Mouse (Mus musculus) CH12.LX (cell line): Measurements from ENCODE around the gene Vmn1r237. TPM values are rescaled to one million over a fixed set of nuclear protein-coding genes. Genes with fewer than 3 reads are reported as not detected.

ENCODE experiments used
- DNase-seq: peaks from one replicate; pipeline ENCODE4 v3.0.0-alpha.2; 2013; ENCODE audit errors: extremely low read depth
- H3K27ac ChIP-seq: 2 replicates; pipeline ENCODE4 v1.5.1; 2012; ENCODE audit warnings: low read depth, mild to moderate bottlenecking, control low read depth, moderate library complexity; ENCODE audit not compliant: insufficient read depth
- H3K27me3 ChIP-seq: replicated peaks from 2 replicates; pipeline ENCODE3; 2012; ENCODE audit warnings: inconsistent platforms
- H3K36me3 ChIP-seq, 2 experiments: replicated peaks in 1 of 2; 2 replicates each; pipeline versions ENCODE3 to v1.6.1; 2012; ENCODE audit warnings: inconsistent platforms in 1 of 2, low read length in 1 of 2, mild to moderate bottlenecking in 1 of 2, mixed read lengths in 1 of 2, moderate library complexity in 1 of 2; ENCODE audit not compliant: control insufficient read depth in 1 of 2, insufficient read depth in 1 of 2
- H3K4me1 ChIP-seq, 2 experiments: 2 replicates each; pipeline ENCODE4 v1.6.1; 2012; ENCODE audit warnings: inconsistent platforms in 1 of 2, moderate library complexity in 1 of 2; ENCODE audit not compliant: insufficient read depth in 2 of 2, control insufficient read depth in 1 of 2
- H3K4me2 ChIP-seq: 2 replicates; pipeline ENCODE4 v1.6.1; 2012; ENCODE audit warnings: low read depth, mild to moderate bottlenecking, control low read depth; ENCODE audit not compliant: poor library complexity, insufficient read depth, severe bottlenecking
- H3K4me3 ChIP-seq, 3 experiments: fragments of 150-350 bp in 1 of 3; sonication (generic) in 1 of 3; replicated peaks in 1 of 3; 2 replicates each; pipeline versions ENCODE3 to v1.5.1; 2011 to 2012; ENCODE audit warnings: low read depth in 2 of 3, low read length in 2 of 3, mild to moderate bottlenecking in 2 of 3, moderate library complexity in 2 of 3, control low read depth in 1 of 3, improper control_type of control experiment in 1 of 3, inconsistent platforms in 1 of 3, mixed read lengths in 1 of 3; ENCODE audit not compliant: poor library complexity in 1 of 3
- H3K79me2 ChIP-seq: replicated peaks from 2 replicates; pipeline ENCODE4 v1.6.1; 2012; ENCODE audit warnings: mild to moderate bottlenecking, moderate library complexity; ENCODE audit not compliant: control insufficient read depth, poor library complexity, insufficient read depth, severe bottlenecking; ENCODE audit errors: extremely low read depth
- H3K9ac ChIP-seq: 2 replicates; pipeline ENCODE4 v1.6.1; 2012; ENCODE audit warnings: low read depth, mild to moderate bottlenecking, control low read depth, moderate library complexity; ENCODE audit not compliant: insufficient read depth
- H3K9me3 ChIP-seq: replicated peaks from 2 replicates; pipeline ENCODE3; 2012; ENCODE audit warnings: low read length, inconsistent platforms, mixed read lengths
- CHD1 ChIP-seq: IDR thresholded peaks from 2 replicates; pipeline ENCODE4 v1.6.1; 2012; ENCODE audit warnings: low read depth, low read length, improper control_type of control experiment, inconsistent platforms
- CTCF ChIP-seq, 2 experiments: IDR thresholded peaks in 1 of 2; conservative IDR thresholded peaks in 1 of 2; 2 replicates each; pipeline ENCODE4 v1.5.1; 2011 to 2012; ENCODE audit warnings: low read depth in 2 of 2, low read length in 2 of 2, improper control_type of control experiment in 1 of 2, inconsistent platforms in 1 of 2, mild to moderate bottlenecking in 1 of 2, moderate library complexity in 1 of 2
- EP300 ChIP-seq: IDR thresholded peaks from 2 replicates; pipeline ENCODE4 v1.6.1; 2011; ENCODE audit warnings: low read length, improper control_type of control experiment
- PAX5 ChIP-seq: IDR thresholded peaks from 2 replicates; pipeline ENCODE4 v1.6.1; 2012; ENCODE audit warnings: low read length, inconsistent platforms, mixed read lengths
- RAD21 ChIP-seq: IDR thresholded peaks from 2 replicates; pipeline ENCODE4 v1.6.1; 2011; ENCODE audit warnings: low read depth, mild to moderate bottlenecking, low read length, improper control_type of control experiment, moderate library complexity
- RCOR1 ChIP-seq: conservative IDR thresholded peaks from 2 replicates; pipeline ENCODE4 v1.6.1; 2012; ENCODE audit warnings: low read depth, mild to moderate bottlenecking, inconsistent platforms, low read length, improper control_type of control experiment
- SIN3A ChIP-seq: IDR thresholded peaks from 2 replicates; pipeline ENCODE4 v1.6.1; 2012; ENCODE audit warnings: low read length, improper control_type of control experiment, inconsistent platforms
- SMC3 ChIP-seq: IDR thresholded peaks from 2 replicates; pipeline ENCODE4 v1.6.1; 2011; ENCODE audit warnings: low read depth, low read length, improper control_type of control experiment
- ZC3H11A ChIP-seq: IDR thresholded peaks from 2 replicates; pipeline ENCODE4 v1.6.1; 2012; ENCODE audit warnings: low read depth, mild to moderate bottlenecking, inconsistent platforms, low read length, improper control_type of control experiment
- dilution Hi-C: fragments of 300-500 bp; cut with MboI; formaldehyde crosslinking; loops from 2 replicates; pipeline ENCODE4 v1.14.3; 2020; ENCODE audit warnings: low sequenced_read_pairs; ENCODE audit not compliant: extremely low pct_unique_long_range_greater_than_20kb, extremely low pct_ligation_motif_present
- in situ Hi-C: fragments of 300-500 bp; cut with MboI; formaldehyde crosslinking; loops from 3 replicates; pipeline ENCODE4 v1.14.3; 2019; ENCODE audit warnings: low sequenced_read_pairs, low pct_ligation_motif_present, low pct_unique_long_range_greater_than_20kb, mixed read lengths
- polyA plus RNA-seq: library from polyadenylated mRNA; unstranded; fragments of >175 nt; gene quantifications from 2 replicates; pipeline ENCODE4 v1.2.1, GENCODE M21; 2012; ENCODE audit warnings: low read depth; ENCODE audit not compliant: insufficient read length
- total RNA-seq, 2 experiments: library from RNA; depleted of rRNA; stranded (reverse); fragments of 300-350 nt in 1 of 2; fragments of >200 nt in 1 of 2; gene quantifications; 2 replicates each; pipeline ENCODE4 v1.2.3; 2012 to 2014

Gene Vmn1r237
- not detected in 2 replicates for total RNA-seq (2012; rRNA removed)
- not detected in 2 replicates for total RNA-seq (2014; rRNA removed)
- not detected in 2 replicates for polyA plus RNA-seq

DNA sequence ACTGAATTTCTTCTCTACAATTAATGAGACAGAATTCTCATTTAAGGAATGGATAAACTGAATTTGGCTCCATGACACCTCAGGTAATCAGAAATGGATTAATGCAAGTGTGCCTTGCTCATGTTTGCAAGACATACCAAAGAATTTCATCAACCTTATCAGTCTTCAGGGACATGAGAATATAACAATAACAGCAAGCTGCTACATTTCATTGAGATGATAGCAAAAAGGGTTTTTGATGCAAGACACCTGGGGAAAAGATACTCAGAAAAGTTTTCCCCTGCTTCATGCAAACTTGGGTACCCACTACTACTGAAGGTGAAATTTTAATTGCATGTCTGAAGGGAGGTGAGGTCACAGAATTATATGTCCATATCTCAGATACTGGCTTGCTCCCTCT, at the start of gene Vmn1r237:
TSS of gene Vmn1r237 (plus strand) at position 301 of the 400 bp plus-strand sequence.
- in situ Hi-C loops (no loop called here), dilution Hi-C loops (no loop called here)
- no peak for DNase-seq
- Histone ChIP-seq H3K4me3 (no peak within 1 kb of the TSS), H3K9me3 (no peaks in the 10 kb centered on the region), H3K9ac (no peak within 1 kb of the TSS), H3K27me3 (peaks cover 12% of the 10 kb centered on the region), H3K27ac (no peak within 1 kb of the TSS), H3K36me3 (no peaks in the 10 kb centered on the region), H3K4me1 (no peaks in the 10 kb centered on the region), H3K4me2 (no peak within 1 kb of the TSS), H3K79me2 (no peaks in the 10 kb centered on the region)
- no peak for TF ChIP-seq EP300
- TF ChIP-seq SIN3A, result no peak
- no peak for TF ChIP-seq CHD1

DNA sequence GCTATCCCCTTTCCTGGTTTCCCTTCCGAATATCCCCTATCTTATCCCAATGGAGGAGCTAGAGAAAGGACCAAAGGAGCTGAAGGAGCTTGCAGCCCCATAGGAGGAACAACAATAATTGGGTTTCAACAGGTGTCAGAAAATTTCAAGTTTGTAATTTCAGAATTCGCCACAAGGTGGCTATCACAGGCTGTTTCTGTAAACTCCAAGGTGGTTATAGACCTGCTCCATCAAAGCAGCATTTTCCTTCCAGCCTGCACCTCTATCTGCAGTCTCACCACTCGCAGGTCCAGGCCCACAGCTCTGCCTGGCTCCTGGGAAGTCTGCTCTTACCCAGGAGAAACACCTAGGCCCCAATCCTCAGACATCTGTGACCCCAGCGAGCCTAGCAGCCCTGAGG, 39.6 kb upstream of the Vmn1r237 start:
- Histone ChIP-seq H3K4me3 (no peak overlapping the region), H3K9me3 (no peaks in the 10 kb centered on the region), H3K36me3 (no peaks in the 10 kb centered on the region), H3K4me1 (peaks cover 0 to 5% of the 10 kb centered on the region in 2 experiments; a peak in 2 of 4 replicates), H3K27me3 (peaks cover 22% of the 10 kb centered on the region), H3K27ac (no peak overlapping the region), H3K9ac (no peak overlapping the region), H3K79me2 (no peaks in the 10 kb centered on the region), H3K4me2 (0 out of 2 replicates have a peak overlapping the region, but pooled peaks have one; percentile 26)
- dilution Hi-C loops (no loop called here), in situ Hi-C loops (no loop called here)
- TF ChIP-seq ZC3H11A, result peak; percentile 43; the same call in 1 of the 2 replicates
- TF ChIP-seq RAD21, result peak; percentile 73
- peak; percentile 31 to 79 for TF ChIP-seq CTCF (conservative IDR thresholded peaks at IDR 0.05 in 1 of 2, IDR thresholded peaks at IDR 0.05 in 1 of 2; ENCODE audit: low read depth in 2 of 2, low read length in 2 of 2)
- no peak for TF ChIP-seq RCOR1
- TF ChIP-seq SMC3, result peak; percentile 94
- peak; percentile 67 for DNase-seq

- H3K36me3 ChIP-seq, result no peaks in the 10 kb centered on the region
- no peaks in the 10 kb centered on the region for H3K27me3 ChIP-seq
- dilution Hi-C loops (no loop called here), in situ Hi-C loops (loop anchor here (10.0 kb wide), 1 partner anchor 142 kb away; the partner anchor contains the start of gene Zfp54)
- peaks cover 0 to 6% of the 10 kb centered on the region in 2 experiments; a peak in 1 of 4 replicates for H3K4me1 ChIP-seq
- no peaks in the 10 kb centered on the region for H3K79me2 ChIP-seq
- H3K4me2 ChIP-seq, result no peak within 1 kb of the TSS
- H3K9ac ChIP-seq, result no peak within 1 kb of the TSS
- DNase-seq, result no peak
- H3K27ac ChIP-seq, result no peak within 1 kb of the TSS
- no peak for TF ChIP-seq EP300
- no peak for TF ChIP-seq RAD21
- no peak for TF ChIP-seq PAX5
- TF ChIP-seq RCOR1, result no peak
- no peak within 1 kb of the TSS for H3K4me3 ChIP-seq
- H3K9me3 ChIP-seq, result no peaks in the 10 kb centered on the region
These were observed 29.0 kb upstream of the Vmn1r237 start, which contains the start of gene Vmn1r236 for GRCm38 (mm10) chr17:21282642-21283041. Gene Vmn1r236, plus strand, starts transcription at chr17:21282942.
